Mouse (Mus musculus): Measurements from ENCODE around the gene Kifc3. TPM values are rescaled to one million over a fixed set of nuclear protein-coding genes. Genes with fewer than 3 reads are reported as not detected.
A peak's percentile ranks its signal among the peaks of the same experiment; 100 is the strongest.

Gene Kifc3
- polyA plus RNA-seq, 1 experiment: 31.1 TPM

DNA sequence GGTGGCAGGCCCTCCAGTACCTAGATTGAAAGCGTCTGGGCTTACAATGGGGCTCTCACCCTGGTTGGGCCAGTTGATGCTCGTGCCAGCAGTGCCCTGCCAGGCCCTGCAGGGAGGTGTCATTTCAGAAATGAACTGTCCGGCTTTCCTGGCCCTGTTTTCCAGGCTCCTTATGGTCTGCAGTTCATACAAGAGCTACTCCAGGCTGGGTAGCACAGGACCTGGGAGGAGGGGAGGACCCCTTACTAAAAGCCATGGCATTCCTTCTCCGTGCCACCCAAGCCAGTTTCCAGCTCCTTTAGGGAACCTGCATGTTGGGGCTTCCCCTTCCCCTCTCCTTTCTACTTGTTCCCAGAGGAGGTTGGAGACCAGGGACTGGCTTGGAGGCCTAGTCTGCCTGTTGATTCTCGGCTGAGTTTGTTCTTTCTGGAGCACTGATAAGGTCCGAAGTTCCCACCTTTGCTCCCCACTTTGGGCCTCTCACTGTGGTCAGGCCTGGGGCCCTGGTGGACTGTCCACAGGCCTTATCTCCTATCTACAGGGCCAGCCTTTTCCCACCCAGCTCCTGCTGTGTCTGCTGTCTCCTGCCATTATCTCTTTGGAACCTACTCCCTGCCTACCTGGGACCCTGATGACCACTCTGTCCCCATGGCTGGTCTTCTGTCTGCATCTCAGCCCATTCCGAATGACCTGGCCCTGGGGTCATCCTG, 117.0 kb downstream of the Kifc3 start:
- no peak for DNase-seq (ENCODE audit: low read depth)
- TF ChIP-seq POLR2A (IDR thresholded peaks at IDR 0.05; ENCODE audit: borderline replicate concordance, extremely low read depth, insufficient read depth, insufficient read length, poor library complexity, severe bottlenecking) (no peak), CTCF (IDR thresholded peaks at IDR 0.05; ENCODE audit: borderline replicate concordance, extremely low read depth, insufficient read depth, insufficient read length) (no peak)

DNA sequence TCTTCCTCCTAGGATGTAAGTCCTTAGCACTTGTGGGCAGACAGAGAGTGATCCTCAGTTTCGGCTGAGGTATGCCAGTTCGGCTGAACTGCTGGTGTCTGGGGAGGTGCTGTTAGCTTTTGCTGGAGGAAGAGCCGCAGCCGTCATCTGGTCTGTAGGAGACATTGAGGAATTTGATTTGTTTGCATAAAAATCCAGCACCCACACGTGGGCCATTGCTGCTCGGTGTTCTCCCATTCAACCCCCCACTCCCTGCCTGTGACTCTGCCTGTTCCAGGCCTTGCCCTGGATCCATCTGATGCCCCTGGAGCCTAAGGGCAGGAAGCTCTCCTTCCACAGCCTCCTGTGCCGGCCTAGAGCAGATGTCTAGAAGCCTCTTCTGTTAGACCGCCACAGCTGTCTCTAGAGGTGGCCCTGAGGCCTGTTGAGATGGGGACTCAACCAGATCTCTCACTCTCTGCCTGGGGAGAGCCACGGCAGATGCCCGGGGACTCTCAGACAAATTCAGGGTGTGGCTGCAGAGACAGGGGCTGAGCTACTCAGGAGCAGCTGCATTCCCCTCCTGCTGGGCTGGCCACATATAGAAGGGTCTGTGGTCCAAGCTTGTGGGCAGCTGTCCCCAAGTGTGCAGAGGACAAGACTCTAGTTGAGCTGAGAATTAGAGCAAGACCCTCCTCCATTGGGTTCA, 117.7 kb downstream of the Kifc3 start:
- no peak for DNase-seq (ENCODE audit: low read depth)
- no peak for TF ChIP-seq POLR2A (IDR thresholded peaks at IDR 0.05; ENCODE audit: borderline replicate concordance, extremely low read depth, insufficient read depth, insufficient read length, poor library complexity, severe bottlenecking)
- TF ChIP-seq CTCF (IDR thresholded peaks at IDR 0.05; ENCODE audit: borderline replicate concordance, extremely low read depth, insufficient read depth, insufficient read length): no peak

DNA sequence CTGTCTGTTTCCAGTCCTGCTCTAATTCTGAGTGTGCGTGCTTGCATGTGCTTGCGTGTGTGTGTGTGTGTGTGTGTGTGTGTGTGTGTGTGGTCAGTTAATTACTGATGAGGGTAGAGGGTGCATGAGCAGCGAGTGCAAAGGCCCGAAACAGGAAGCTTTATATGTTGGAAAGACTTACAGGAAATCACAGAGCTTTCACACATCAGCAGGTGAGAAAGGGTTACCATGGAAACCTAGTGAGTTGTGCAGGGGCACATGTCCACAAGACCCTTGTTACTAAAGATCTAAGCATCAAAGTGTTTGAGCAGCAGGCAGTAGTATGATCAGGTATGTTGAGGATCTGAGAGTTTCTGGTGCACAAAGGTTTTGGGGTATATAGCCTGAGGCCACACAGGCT, 118.4 kb downstream of the Kifc3 start:
- TF ChIP-seq POLR2A (IDR thresholded peaks at IDR 0.05; ENCODE audit: borderline replicate concordance, extremely low read depth, insufficient read depth, insufficient read length, poor library complexity, severe bottlenecking) (no peak), CTCF (IDR thresholded peaks at IDR 0.05; ENCODE audit: borderline replicate concordance, extremely low read depth, insufficient read depth, insufficient read length) (no peak)

DNA sequence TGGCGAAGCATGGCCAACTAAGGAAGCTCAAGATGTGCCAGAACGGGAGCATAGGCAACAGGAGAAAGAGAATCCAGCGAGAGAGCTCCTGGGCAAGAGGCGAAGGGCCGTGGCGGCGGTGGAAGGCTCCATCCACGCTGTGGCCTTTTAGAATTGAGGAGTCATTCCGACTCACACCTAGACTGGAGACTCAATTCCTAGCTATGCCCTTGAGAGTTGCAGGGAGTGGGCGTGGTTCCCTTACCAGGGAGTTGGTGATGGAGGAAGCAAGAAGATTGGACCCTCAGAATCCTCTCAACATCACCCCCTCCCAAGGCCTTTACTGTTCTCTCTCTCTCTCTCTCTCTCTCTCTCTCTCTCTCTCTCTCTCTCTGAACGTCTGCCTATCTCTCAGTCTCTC, 121.0 kb downstream of the Kifc3 start:
- DNase-seq (ENCODE audit: low read depth): peak; percentile 5
- no peak for TF ChIP-seq CTCF (IDR thresholded peaks at IDR 0.05; ENCODE audit: borderline replicate concordance, extremely low read depth, insufficient read depth, insufficient read length)
- no peak for TF ChIP-seq POLR2A (IDR thresholded peaks at IDR 0.05; ENCODE audit: borderline replicate concordance, extremely low read depth, insufficient read depth, insufficient read length, poor library complexity, severe bottlenecking)

More for the DNA sequence above, 118.4 kb downstream of the Kifc3 start:
- DNase-seq (ENCODE audit: low read depth): no peak

DNA sequence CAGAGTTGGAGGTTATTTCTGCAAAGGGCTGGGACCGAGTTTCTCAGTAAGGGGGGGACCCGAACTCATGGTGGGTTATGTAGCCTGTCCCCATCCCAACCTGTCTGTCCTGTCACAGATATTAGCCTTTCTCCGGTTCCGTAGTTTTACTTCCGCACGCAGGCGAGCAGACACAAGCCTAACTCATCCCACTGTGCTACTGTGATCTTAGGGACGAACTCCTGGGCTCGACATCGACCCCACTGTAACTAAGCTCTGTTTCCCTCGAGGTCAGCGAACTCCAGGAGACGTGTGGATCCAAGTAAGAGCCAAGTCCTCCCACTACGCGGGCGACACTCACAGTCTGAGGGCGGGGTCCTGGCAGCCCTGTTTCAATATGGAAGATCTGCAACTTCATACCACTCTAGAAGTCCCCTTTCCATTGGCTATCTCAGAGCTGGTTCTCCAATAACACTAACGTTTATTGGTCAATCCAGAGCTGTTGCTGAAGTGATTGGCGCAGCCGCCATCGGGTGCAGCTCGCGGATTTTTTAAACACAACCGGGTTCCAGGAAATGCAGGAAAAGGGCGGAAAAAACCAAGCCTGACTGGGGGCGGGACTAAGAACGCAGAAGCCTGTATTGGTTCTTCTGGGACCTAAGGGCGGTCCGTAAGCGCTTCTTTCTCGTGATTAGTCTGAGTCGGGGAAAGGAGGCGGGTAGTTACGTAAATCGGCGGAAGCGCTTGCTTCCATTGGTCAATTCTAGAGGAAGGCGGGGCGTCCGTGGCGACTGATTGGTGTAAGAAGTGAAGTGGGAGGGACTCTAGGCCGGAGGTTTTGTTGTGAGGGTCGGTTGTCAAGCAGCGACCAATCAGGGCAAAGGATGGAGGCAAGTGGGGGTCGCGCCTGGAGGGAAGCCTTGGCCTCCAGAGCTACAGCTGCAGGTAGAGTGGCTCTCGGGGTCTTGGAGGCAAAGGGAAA, 122.0 kb downstream of the Kifc3 start, which contains the start of gene Katnb1:
Gene Katnb1, plus strand, starts transcription at position 806 of the 961 bp plus-strand sequence.
- TF ChIP-seq POLR2A (IDR thresholded peaks at IDR 0.05; ENCODE audit: borderline replicate concordance, extremely low read depth, insufficient read depth, insufficient read length, poor library complexity, severe bottlenecking): peak; percentile 40; the same call in 1 of the 2 replicates
- no peak for TF ChIP-seq CTCF (IDR thresholded peaks at IDR 0.05; ENCODE audit: borderline replicate concordance, extremely low read depth, insufficient read depth, insufficient read length)
- DNase-seq (ENCODE audit: low read depth): peak; percentile 100

DNA sequence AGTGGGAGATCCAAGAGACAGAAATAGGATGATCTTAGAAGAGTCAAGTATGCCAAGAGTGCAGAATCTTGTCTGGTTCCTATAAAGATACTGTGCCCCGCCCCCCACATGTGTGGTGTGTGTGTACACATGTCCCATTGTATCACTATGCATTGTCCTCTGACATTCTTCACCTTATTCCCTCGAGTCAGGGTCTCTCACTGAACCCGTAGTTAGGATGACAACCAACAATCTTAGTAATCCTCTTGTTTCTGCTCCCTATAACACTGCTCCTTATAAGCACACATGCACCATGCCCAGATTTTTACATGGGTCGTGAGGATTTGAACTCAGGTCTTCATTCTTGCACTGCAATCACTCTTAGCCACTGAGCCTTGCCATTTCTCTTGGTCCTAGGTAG, 123.3 kb downstream of the Kifc3 start:
- TF ChIP-seq POLR2A (IDR thresholded peaks at IDR 0.05; ENCODE audit: borderline replicate concordance, extremely low read depth, insufficient read depth, insufficient read length, poor library complexity, severe bottlenecking) (no peak), CTCF (IDR thresholded peaks at IDR 0.05; ENCODE audit: borderline replicate concordance, extremely low read depth, insufficient read depth, insufficient read length) (no peak)
- no peak for DNase-seq (ENCODE audit: low read depth)

DNA sequence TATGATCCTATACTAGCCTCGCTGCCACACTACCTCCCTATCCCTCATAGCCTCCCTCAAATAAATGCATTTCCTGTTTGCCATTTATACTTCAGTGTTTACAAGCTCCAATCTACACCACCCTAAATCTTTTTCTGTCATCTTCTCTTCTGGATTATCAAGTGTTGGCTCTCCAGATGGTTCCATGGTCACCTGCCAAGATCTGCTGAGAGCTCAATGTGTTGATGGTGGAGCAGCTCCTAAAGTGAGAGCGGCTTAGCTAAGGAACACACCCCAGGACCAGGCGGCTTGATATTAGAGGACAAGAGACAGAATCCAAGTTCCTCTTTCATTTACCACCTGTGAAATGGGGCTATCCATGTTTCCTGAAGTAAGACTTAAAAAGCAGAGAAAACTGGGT, 124.6 kb downstream of the Kifc3 start:
- no peak for DNase-seq (ENCODE audit: low read depth)
- TF ChIP-seq CTCF (IDR thresholded peaks at IDR 0.05; ENCODE audit: borderline replicate concordance, extremely low read depth, insufficient read depth, insufficient read length) (no peak), POLR2A (IDR thresholded peaks at IDR 0.05; ENCODE audit: borderline replicate concordance, extremely low read depth, insufficient read depth, insufficient read length, poor library complexity, severe bottlenecking) (no peak)

DNA sequence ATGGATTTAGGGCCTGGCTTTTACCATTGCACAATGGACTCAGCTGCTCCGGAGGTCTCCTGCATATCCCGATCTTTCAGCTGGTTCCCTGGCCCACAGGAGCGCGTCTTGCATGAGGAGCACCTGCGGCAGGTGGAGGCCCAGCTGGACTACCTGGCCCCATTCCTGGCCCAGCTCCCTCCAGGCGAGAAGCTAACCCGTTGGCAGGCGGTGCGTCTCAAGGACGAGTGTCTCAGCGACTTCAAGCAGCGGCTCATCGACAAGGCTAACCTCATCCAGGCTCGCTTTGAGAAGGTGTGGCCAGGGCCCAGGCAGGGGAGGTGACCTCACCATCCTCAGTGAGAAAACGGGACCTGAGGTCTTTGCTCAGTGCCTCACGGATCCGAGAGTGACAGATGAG, 126.5 kb downstream of the Kifc3 start:
- TF ChIP-seq POLR2A (IDR thresholded peaks at IDR 0.05; ENCODE audit: borderline replicate concordance, extremely low read depth, insufficient read depth, insufficient read length, poor library complexity, severe bottlenecking): no peak
- TF ChIP-seq CTCF (IDR thresholded peaks at IDR 0.05; ENCODE audit: borderline replicate concordance, extremely low read depth, insufficient read depth, insufficient read length): no peak
- DNase-seq (ENCODE audit: low read depth): no peak

DNA sequence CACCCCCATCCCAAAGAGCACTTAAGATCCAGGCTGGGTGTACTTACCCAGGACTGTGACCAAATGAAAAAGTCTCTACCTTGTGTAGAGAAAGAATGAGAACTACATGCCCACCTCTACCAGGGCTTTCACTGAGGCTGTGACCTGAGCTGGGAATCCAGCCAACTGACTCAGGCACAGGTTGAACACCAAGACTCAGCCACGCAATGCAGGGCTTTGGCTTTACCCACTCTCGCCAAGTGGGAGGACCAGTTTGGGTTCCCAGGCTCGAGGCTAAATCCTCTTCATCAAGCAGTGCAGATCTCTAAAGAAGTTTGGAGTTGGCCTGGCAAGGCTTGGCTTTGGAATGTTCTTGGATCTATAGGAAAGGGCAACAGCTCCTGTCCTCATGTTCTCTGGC, 127.1 kb downstream of the Kifc3 start:
- no peak for TF ChIP-seq POLR2A (IDR thresholded peaks at IDR 0.05; ENCODE audit: borderline replicate concordance, extremely low read depth, insufficient read depth, insufficient read length, poor library complexity, severe bottlenecking)
- TF ChIP-seq CTCF (IDR thresholded peaks at IDR 0.05; ENCODE audit: borderline replicate concordance, extremely low read depth, insufficient read depth, insufficient read length): no peak
- no peak for DNase-seq (ENCODE audit: low read depth)

DNA sequence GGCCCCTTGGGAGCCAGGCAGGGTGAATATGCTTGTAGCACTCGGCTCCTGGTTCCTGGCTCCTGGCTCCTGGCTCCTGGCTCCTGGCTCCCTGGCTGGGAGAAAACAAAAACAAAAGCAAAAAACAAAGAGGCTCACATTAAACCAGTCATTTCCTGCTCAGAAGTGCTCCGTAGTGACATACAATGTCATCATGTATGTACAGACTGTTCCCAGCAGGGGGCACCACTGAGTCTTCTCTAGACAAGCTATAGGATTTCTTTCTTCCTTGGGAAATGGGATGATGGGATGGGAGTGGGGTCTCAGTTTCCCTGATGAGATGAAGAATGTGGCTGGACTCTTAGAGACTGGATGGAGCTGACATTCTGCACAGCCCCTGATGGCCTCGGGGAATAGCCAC, 135.0 kb downstream of the Kifc3 start:
- DNase-seq (ENCODE audit: low read depth): peak; percentile 63

DNA sequence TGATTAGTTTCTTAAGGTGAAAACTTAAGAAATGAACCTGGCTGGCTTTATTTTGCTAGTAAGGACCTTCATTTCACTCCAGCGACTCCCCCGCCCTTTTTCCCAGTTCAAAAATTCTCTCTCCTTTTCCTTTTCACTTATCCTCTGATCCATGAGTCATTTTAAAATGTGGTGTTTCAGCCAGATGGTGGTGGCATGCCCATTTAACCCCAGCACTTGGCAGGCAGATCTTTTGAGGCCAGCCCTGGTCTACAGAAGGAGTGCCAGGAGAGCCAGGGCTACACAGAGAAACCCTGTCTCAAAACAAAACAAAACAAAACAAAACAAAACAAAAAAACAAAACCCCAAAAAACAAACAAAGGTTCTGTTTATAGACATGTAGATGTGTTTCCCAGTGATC, 138.1 kb downstream of the Kifc3 start:
- no peak for TF ChIP-seq POLR2A (IDR thresholded peaks at IDR 0.05; ENCODE audit: borderline replicate concordance, extremely low read depth, insufficient read depth, insufficient read length, poor library complexity, severe bottlenecking)
- no peak for TF ChIP-seq CTCF (IDR thresholded peaks at IDR 0.05; ENCODE audit: borderline replicate concordance, extremely low read depth, insufficient read depth, insufficient read length)
- peak; percentile 32 for DNase-seq (ENCODE audit: low read depth)

More for the DNA sequence above, 135.0 kb downstream of the Kifc3 start:
- TF ChIP-seq CTCF (IDR thresholded peaks at IDR 0.05; ENCODE audit: borderline replicate concordance, extremely low read depth, insufficient read depth, insufficient read length): peak; percentile 46; the same call in 1 of the 2 replicates
- no peak for TF ChIP-seq POLR2A (IDR thresholded peaks at IDR 0.05; ENCODE audit: borderline replicate concordance, extremely low read depth, insufficient read depth, insufficient read length, poor library complexity, severe bottlenecking)
